Mouse (Mus musculus): ENCODE data around the gene Tesk2.

DNA sequence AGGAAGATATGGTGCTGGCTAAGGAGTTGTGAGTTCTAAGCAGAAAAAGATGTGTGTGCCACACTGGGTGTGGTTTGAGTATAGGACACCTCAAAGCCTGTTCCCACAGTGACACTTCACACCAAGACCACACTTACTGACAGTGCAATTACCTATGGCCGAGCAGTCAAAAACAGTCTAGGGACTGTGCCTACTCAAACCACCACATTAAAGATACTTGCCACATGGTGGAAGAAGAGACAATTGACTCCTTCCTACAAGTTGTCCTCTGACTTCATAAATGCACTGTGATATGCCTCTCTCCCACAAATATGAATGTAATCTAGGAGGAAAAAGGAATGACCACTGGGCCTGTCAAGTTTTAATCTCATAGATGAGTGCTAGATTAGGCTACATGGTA lies 19.8 kb upstream of the Tesk2 start:
- TF ChIP-seq CTCF (IDR thresholded peaks at IDR 0.05; ENCODE audit: low read depth) (no peak), EP300 (IDR thresholded peaks at IDR 0.05; ENCODE audit: low read depth) (no peak)

All from liver, embryonic 14.5 days (tissue).